Mouse (Mus musculus) midbrain, embryonic 12.5 days (tissue): ENCODE data around the gene Eaf1. TPM values are rescaled to one million over a fixed set of nuclear protein-coding genes. Genes with fewer than 3 reads are reported as not detected.

Experiments
- ATAC-seq: fragments of 200-750 bp; cut with Nextera tagmentation; 2 replicates; pipeline ENCODE4 v1.8.0; 2017; ENCODE audit warnings: low read depth, moderate TSS enrichment, moderate library complexity; ENCODE audit not compliant: low FRiP score
- H3K27ac ChIP-seq: fragments of 300-500 bp; sonication (generic); replicated peaks from 2 replicates; pipeline ENCODE4 v1.5.1; 2016; ENCODE audit warnings: mild to moderate bottlenecking
- H3K27me3 ChIP-seq: fragments of 300-500 bp; sonication (generic); 2 replicates; pipeline ENCODE4 v1.6.1; 2016; ENCODE audit warnings: mild to moderate bottlenecking
- H3K36me3 ChIP-seq: fragments of 300-500 bp; sonication (generic); 2 replicates; pipeline ENCODE4 v1.6.1; 2016
- H3K4me1 ChIP-seq: fragments of 300-500 bp; sonication (generic); 2 replicates; pipeline ENCODE4 v1.6.1; 2016
- H3K4me2 ChIP-seq: fragments of 300-500 bp; sonication (generic); replicated peaks from 2 replicates; pipeline ENCODE4 v1.6.1; 2016; ENCODE audit warnings: mild to moderate bottlenecking, moderate library complexity
- H3K4me3 ChIP-seq: fragments of 300-500 bp; sonication (generic); 2 replicates; pipeline ENCODE4 v1.5.1; 2016; ENCODE audit warnings: mild to moderate bottlenecking
- H3K9ac ChIP-seq: fragments of 300-500 bp; sonication (generic); replicated peaks from 2 replicates; pipeline ENCODE4 v1.6.1; 2016; ENCODE audit warnings: mild to moderate bottlenecking, moderate library complexity
- H3K9me3 ChIP-seq: fragments of 300-500 bp; sonication (generic); 2 replicates; pipeline ENCODE4 v1.6.1; 2016; ENCODE audit warnings: mild to moderate bottlenecking
- WGBS: fragments of 180-500 bp; shearing (Covaris S2); methylation state at CpG from one replicate; pipeline ENCODE4 v1.1.7; 2016; 5-methylcytosine and 5-hydroxymethylcytosine counted together
- polyA plus RNA-seq: library from polyadenylated mRNA; unstranded; fragments of >200 nt; fragmentation: Nextera tagmentation; extraction: Ambion mirVana; gene quantifications from 2 replicates; pipeline ENCODE4 v1.2.1, GENCODE M21; 2016

Eaf1 gene
- polyA plus RNA-seq, 1 experiment from 2014 or later, result 20.3 TPM

- H3K27ac ChIP-seq, result no peak overlapping the region
- 69% methylated on average over 3 of the region's 3 CpGs for WGBS
- H3K36me3 ChIP-seq, result no peaks in the 10 kb centered on the region
- H3K9ac ChIP-seq, result no peak overlapping the region
- no peaks in the 10 kb centered on the region for H3K27me3 ChIP-seq
- no peaks in the 10 kb centered on the region for H3K4me1 ChIP-seq
- peaks cover 10% of the 10 kb centered on the region; the same call in 1 of the 2 replicates for H3K9me3 ChIP-seq
- ATAC-seq, result no peak
- no peak overlapping the region for H3K4me2 ChIP-seq
- H3K4me3 ChIP-seq, result no peak overlapping the region
These were observed 25.0 kb downstream of the Eaf1 start for GRCm38 (mm10) chr14:31519165-31519564.

- H3K9me3 ChIP-seq, result no peaks in the 10 kb centered on the region
- H3K9ac ChIP-seq, result no peak overlapping the region
- 74% methylated on average over 2 of the region's 2 CpGs for WGBS
- no peak for ATAC-seq
- no peaks in the 10 kb centered on the region for H3K27me3 ChIP-seq
- no peak overlapping the region for H3K4me3 ChIP-seq
- H3K4me2 ChIP-seq, result no peak overlapping the region
- H3K4me1 ChIP-seq, result no peaks in the 10 kb centered on the region
- H3K36me3 ChIP-seq, result no peaks in the 10 kb centered on the region
- no peak overlapping the region for H3K27ac ChIP-seq
These were observed 27.1 kb downstream of the Eaf1 start for GRCm38 (mm10) chr14:31521318-31521717.

DNA sequence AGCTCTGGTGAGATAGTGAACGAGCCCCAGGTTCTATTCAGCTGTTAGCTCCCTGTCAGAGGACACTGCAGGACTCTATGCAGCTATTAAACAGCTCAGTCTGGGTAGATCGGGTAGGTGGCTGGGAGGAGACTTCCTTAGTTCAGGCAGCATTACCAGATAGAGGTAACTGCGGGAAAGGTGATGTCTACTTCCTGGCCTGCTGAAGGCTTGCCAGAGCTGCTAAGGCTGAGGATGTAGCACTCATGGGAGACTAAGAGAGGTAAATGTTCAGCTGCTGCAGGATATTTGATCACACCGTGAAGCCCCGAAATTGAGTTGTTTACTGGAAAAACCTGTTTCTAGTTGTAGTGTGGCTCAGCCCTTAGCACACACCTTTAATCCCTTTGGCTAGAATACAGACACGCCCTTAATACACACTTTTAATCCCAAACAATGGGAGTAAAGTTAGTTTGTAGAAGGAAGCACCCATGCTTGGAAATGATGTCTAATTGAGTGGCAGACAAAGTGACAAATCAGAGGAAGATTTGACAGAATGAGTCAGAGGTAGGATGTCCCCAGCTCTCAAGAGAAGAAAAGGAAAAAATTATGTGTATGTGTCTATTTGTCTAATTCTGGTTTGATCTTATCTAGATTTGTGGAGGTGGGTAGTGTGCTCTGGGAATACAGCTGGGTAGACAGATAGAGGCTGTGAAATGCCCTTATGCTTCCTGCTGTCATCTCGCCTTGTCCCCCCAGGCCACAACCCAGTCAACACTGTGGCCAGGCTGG, 31.0 kb downstream of the Eaf1 start:
- 81% methylated on average over 7 of the region's 7 CpGs for WGBS
- no peaks in the 10 kb centered on the region for H3K27me3 ChIP-seq
- no peaks in the 10 kb centered on the region for H3K9me3 ChIP-seq
- no peaks in the 10 kb centered on the region for H3K4me1 ChIP-seq
- H3K27ac ChIP-seq, result no peak overlapping the region
- H3K36me3 ChIP-seq, result no peaks in the 10 kb centered on the region
- H3K4me2 ChIP-seq, result no peak overlapping the region
- no peak overlapping the region for H3K9ac ChIP-seq
- H3K4me3 ChIP-seq, result no peak overlapping the region
- no peak for ATAC-seq

- WGBS, result 90% methylated on average over 4 of the region's 4 CpGs
- no peak overlapping the region for H3K4me2 ChIP-seq
- no peak overlapping the region for H3K9ac ChIP-seq
- ATAC-seq, result no peak
- H3K27me3 ChIP-seq, result no peaks in the 10 kb centered on the region
- no peak overlapping the region for H3K27ac ChIP-seq
- H3K36me3 ChIP-seq, result no peaks in the 10 kb centered on the region
- no peaks in the 10 kb centered on the region for H3K9me3 ChIP-seq
- no peaks in the 10 kb centered on the region for H3K4me1 ChIP-seq
- no peak overlapping the region for H3K4me3 ChIP-seq
These were observed 36.6 kb downstream of the Eaf1 start for GRCm38 (mm10) chr14:31530847-31531246.

- no peaks in the 10 kb centered on the region for H3K36me3 ChIP-seq
- H3K27me3 ChIP-seq, result no peaks in the 10 kb centered on the region
- no peak overlapping the region for H3K9ac ChIP-seq
- H3K4me1 ChIP-seq, result no peaks in the 10 kb centered on the region
- no peaks in the 10 kb centered on the region for H3K9me3 ChIP-seq
- H3K4me3 ChIP-seq, result no peak overlapping the region
- no peak overlapping the region for H3K4me2 ChIP-seq
- 69% methylated on average over 12 of the region's 12 CpGs for WGBS
- no peak overlapping the region for H3K27ac ChIP-seq
- no peak for ATAC-seq
These were observed 37.4 kb downstream of the Eaf1 start for GRCm38 (mm10) chr14:31531506-31532148.

- no peak for ATAC-seq
- whole genome bisulfite sequencing, result 61% methylated on average over 3 of the region's 3 CpGs
- Histone ChIP-seq H3K27ac (no peak overlapping the region), H3K4me2 (no peak overlapping the region), H3K9ac (no peak overlapping the region), H3K27me3 (no peaks in the 10 kb centered on the region), H3K9me3 (no peaks in the 10 kb centered on the region), H3K4me3 (no peak overlapping the region), H3K36me3 (no peaks in the 10 kb centered on the region), H3K4me1 (no peaks in the 10 kb centered on the region)
These were observed 38.5 kb downstream of the Eaf1 start for GRCm38 (mm10) chr14:31532656-31533055.

DNA sequence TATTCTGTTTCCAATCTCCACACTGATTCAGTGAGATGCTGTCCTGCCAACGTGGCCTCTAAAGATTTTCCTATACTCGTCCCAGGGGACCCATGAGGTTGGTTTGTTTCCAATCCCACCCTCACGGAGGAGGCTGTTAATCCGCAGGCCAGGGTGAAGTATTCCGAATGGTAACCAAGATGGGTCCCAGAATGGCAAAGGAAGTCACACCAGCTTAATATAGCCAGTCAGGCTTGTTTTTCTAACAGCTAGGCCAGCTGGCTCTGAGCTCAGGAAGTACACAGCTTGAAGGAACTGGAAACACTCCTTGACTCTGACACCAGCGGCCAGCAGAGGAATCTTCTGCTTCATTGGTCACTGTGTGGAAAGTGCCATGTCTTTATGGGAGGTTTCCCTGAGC, 43.1 kb downstream of the Eaf1 start:
- no peak for ATAC-seq
- no peak overlapping the region for H3K27ac ChIP-seq
- no peaks in the 10 kb centered on the region for H3K4me1 ChIP-seq
- H3K4me2 ChIP-seq, result no peak overlapping the region
- WGBS, result 74% methylated on average over 6 of the region's 6 CpGs
- no peaks in the 10 kb centered on the region for H3K27me3 ChIP-seq
- no peak overlapping the region for H3K9ac ChIP-seq
- H3K36me3 ChIP-seq, result no peaks in the 10 kb centered on the region
- H3K9me3 ChIP-seq, result no peaks in the 10 kb centered on the region
- no peak overlapping the region for H3K4me3 ChIP-seq

DNA sequence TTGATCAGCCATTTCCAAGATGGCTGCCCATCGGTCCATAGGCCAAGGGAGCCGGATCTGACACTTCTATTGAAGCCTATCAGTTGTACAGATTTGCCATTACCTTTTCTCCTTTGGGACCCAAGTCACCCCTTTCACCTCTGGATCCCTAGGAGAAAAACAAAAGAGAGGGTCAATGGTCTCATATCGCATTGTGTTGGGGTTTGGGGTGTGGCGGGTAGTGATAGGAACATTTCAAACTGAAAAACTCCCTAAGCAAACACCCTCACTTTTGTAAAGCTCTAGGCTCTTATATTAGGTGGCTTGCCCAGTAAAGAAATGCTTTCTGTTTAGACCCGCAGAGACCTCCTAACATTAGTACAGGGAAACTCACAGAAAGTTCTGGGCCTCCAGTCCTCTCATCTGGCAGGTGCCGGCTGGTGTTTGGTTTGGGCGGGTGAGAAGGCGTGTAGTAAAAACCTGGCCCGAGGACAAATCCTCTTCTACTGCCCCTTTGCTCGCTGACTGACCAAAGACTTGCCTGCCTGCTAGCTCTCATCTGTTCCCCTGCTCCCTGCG, 49.8 kb downstream of the Eaf1 start:
- H3K9ac ChIP-seq, result no peak overlapping the region

DNA sequence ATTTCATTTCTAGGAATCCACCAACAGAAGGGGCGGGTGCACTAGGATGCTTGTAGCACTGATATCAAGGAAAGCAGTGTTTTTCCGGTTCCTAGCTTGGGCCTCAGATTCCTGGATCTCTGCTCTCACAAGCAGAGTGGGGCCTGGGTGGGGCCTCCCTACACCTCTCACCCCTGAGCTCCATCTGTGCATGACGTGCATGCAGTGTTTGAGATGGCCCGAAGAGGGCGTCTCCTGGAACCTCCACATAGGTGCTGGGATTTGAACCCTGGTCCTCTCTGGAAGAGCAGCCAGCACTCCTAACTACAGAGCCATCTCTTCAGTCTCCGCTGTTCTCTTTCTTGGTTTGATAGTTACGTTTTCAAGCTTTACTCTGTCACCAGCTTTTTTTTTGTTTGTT, 60.8 kb downstream of the Eaf1 start:
- WGBS, result 90% methylated on average over 7 of the region's 7 CpGs
- ATAC-seq, result no peak

More for the DNA sequence above, 49.8 kb downstream of the Eaf1 start:
- no peak overlapping the region for H3K4me2 ChIP-seq
- H3K27ac ChIP-seq, result no peak overlapping the region
- WGBS, result 88% methylated on average over 11 of the region's 11 CpGs
- no peak overlapping the region for H3K4me3 ChIP-seq
- H3K9me3 ChIP-seq, result no peaks in the 10 kb centered on the region
- H3K36me3 ChIP-seq, result no peaks in the 10 kb centered on the region
- no peak for ATAC-seq
- no peaks in the 10 kb centered on the region for H3K4me1 ChIP-seq
- no peaks in the 10 kb centered on the region for H3K27me3 ChIP-seq

GRCm38 (mm10) chr14:31555963-31556434, 61.8 kb downstream of the Eaf1 start:
- Histone ChIP-seq H3K9me3 (no peaks in the 10 kb centered on the region), H3K27ac (no peak overlapping the region), H3K27me3 (no peaks in the 10 kb centered on the region), H3K4me3 (no peak overlapping the region), H3K36me3 (no peaks in the 10 kb centered on the region), H3K4me1 (no peaks in the 10 kb centered on the region), H3K4me2 (no peak overlapping the region), H3K9ac (no peak overlapping the region)
- WGBS, result 82% methylated on average over 14 of the region's 14 CpGs
- no peak for ATAC-seq

More for the DNA sequence above, 60.8 kb downstream of the Eaf1 start:
- Histone ChIP-seq H3K27me3 (no peaks in the 10 kb centered on the region), H3K27ac (no peak overlapping the region), H3K4me1 (no peaks in the 10 kb centered on the region), H3K9ac (no peak overlapping the region), H3K9me3 (no peaks in the 10 kb centered on the region), H3K4me2 (no peak overlapping the region), H3K4me3 (no peak overlapping the region), H3K36me3 (no peaks in the 10 kb centered on the region)

- Histone ChIP-seq H3K9ac (no peak overlapping the region), H3K4me1 (no peaks in the 10 kb centered on the region), H3K27me3 (no peaks in the 10 kb centered on the region), H3K4me3 (no peak overlapping the region), H3K36me3 (no peaks in the 10 kb centered on the region), H3K27ac (no peak overlapping the region), H3K4me2 (no peak overlapping the region), H3K9me3 (no peaks in the 10 kb centered on the region)
- 82% methylated on average over 9 of the region's 9 CpGs for whole genome bisulfite sequencing
- no peak for ATAC-seq
These were observed 62.5 kb downstream of the Eaf1 start for GRCm38 (mm10) chr14:31556526-31557260.

GRCm38 (mm10) chr14:31557273-31557672, 63.1 kb downstream of the Eaf1 start:
- 84% methylated on average over 8 of the region's 8 CpGs for WGBS
- H3K27ac ChIP-seq, result no peak overlapping the region
- no peak overlapping the region for H3K9ac ChIP-seq
- ATAC-seq, result no peak
- no peaks in the 10 kb centered on the region for H3K4me1 ChIP-seq
- no peak overlapping the region for H3K4me2 ChIP-seq
- no peaks in the 10 kb centered on the region for H3K36me3 ChIP-seq
- no peaks in the 10 kb centered on the region for H3K27me3 ChIP-seq
- H3K9me3 ChIP-seq, result no peaks in the 10 kb centered on the region
- H3K4me3 ChIP-seq, result no peak overlapping the region
